Mouse (Mus musculus): ENCODE results near the gene Eipr1. TPM values are rescaled to one million over a fixed set of nuclear protein-coding genes. Genes with fewer than 3 reads are reported as not detected.

The Eipr1 gene
- polyA plus RNA-seq, 1 experiment: 25.7 TPM

DNA sequence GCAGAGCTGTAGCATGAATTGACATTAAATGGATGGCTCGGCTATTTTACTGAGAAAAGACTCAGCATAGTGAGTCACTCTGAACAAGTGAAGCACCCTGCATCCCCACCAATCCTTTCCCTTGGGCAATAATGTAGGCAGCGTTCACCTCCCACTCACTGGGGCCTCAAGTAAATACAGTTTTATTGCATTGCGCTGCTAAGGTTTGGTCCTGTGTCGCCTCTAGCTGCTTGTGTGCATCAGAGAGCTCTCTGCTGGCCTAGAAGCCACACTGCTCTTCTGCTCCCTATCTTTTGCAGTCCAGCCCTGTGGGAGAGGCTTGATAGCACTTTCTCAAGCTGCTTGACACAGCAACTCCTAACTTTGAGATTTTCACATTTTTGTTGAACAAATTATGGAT is 86.7 kb downstream of the Eipr1 start:
- H3K27me3 ChIP-seq (ENCODE audit: control insufficient read depth, insufficient read depth, low read length): no peaks in the 10 kb centered on the region
- H3K4me3 ChIP-seq (ENCODE audit: control insufficient read depth, low read depth, low read length): no peak overlapping the region
- H3K36me3 ChIP-seq (ENCODE audit: control insufficient read depth, insufficient read depth, low read length): no peaks in the 10 kb centered on the region
- H3K4me1 ChIP-seq (ENCODE audit: control insufficient read depth, insufficient read depth, low read length): no peaks in the 10 kb centered on the region
- no peak for TF ChIP-seq POLR2A (IDR thresholded peaks at IDR 0.05; ENCODE audit: control insufficient read depth, low read depth, low read length)
- TF ChIP-seq CTCF (IDR thresholded peaks at IDR 0.05; ENCODE audit: control insufficient read depth, insufficient read depth, insufficient replicate concordance, low read depth, low read length): no peak
- no peak overlapping the region for H3K27ac ChIP-seq (ENCODE audit: control insufficient read depth, insufficient read depth, low read depth, low read length)

GRCm38 (mm10) chr12:28838971-28839370 is 87.4 kb downstream of the Eipr1 start:
- no peaks in the 10 kb centered on the region for H3K36me3 ChIP-seq (ENCODE audit: control insufficient read depth, insufficient read depth, low read length)
- no peaks in the 10 kb centered on the region for H3K4me1 ChIP-seq (ENCODE audit: control insufficient read depth, insufficient read depth, low read length)
- no peak overlapping the region for H3K27ac ChIP-seq (ENCODE audit: control insufficient read depth, insufficient read depth, low read depth, low read length)
- H3K4me3 ChIP-seq (ENCODE audit: control insufficient read depth, low read depth, low read length): no peak overlapping the region
- no peaks in the 10 kb centered on the region for H3K27me3 ChIP-seq (ENCODE audit: control insufficient read depth, insufficient read depth, low read length)
- TF ChIP-seq POLR2A (IDR thresholded peaks at IDR 0.05; ENCODE audit: control insufficient read depth, low read depth, low read length): no peak
- no peak for TF ChIP-seq CTCF (IDR thresholded peaks at IDR 0.05; ENCODE audit: control insufficient read depth, insufficient read depth, insufficient replicate concordance, low read depth, low read length)

- H3K27me3 ChIP-seq (ENCODE audit: control insufficient read depth, insufficient read depth, low read length): no peaks in the 10 kb centered on the region
- H3K36me3 ChIP-seq (ENCODE audit: control insufficient read depth, insufficient read depth, low read length): no peaks in the 10 kb centered on the region
- no peak overlapping the region for H3K4me3 ChIP-seq (ENCODE audit: control insufficient read depth, low read depth, low read length)
- H3K27ac ChIP-seq (ENCODE audit: control insufficient read depth, insufficient read depth, low read depth, low read length): no peak overlapping the region
- TF ChIP-seq CTCF (IDR thresholded peaks at IDR 0.05; ENCODE audit: control insufficient read depth, insufficient read depth, insufficient replicate concordance, low read depth, low read length) (no peak), POLR2A (IDR thresholded peaks at IDR 0.05; ENCODE audit: control insufficient read depth, low read depth, low read length) (no peak)
- H3K4me1 ChIP-seq (ENCODE audit: control insufficient read depth, insufficient read depth, low read length): no peaks in the 10 kb centered on the region
These were observed 89.6 kb downstream of the Eipr1 start for GRCm38 (mm10) chr12:28841179-28841698.

- H3K27ac ChIP-seq (ENCODE audit: control insufficient read depth, insufficient read depth, low read depth, low read length): no peak overlapping the region
- no peak overlapping the region for H3K4me3 ChIP-seq (ENCODE audit: control insufficient read depth, low read depth, low read length)
- no peaks in the 10 kb centered on the region for H3K36me3 ChIP-seq (ENCODE audit: control insufficient read depth, insufficient read depth, low read length)
- H3K4me1 ChIP-seq (ENCODE audit: control insufficient read depth, insufficient read depth, low read length): no peaks in the 10 kb centered on the region
- no peaks in the 10 kb centered on the region for H3K27me3 ChIP-seq (ENCODE audit: control insufficient read depth, insufficient read depth, low read length)
- TF ChIP-seq CTCF (IDR thresholded peaks at IDR 0.05; ENCODE audit: control insufficient read depth, insufficient read depth, insufficient replicate concordance, low read depth, low read length) (no peak), POLR2A (IDR thresholded peaks at IDR 0.05; ENCODE audit: control insufficient read depth, low read depth, low read length) (no peak)
These were observed 94.2 kb downstream of the Eipr1 start for GRCm38 (mm10) chr12:28845811-28846210.

- TF ChIP-seq POLR2A (IDR thresholded peaks at IDR 0.05; ENCODE audit: control insufficient read depth, low read depth, low read length) (no peak), CTCF (IDR thresholded peaks at IDR 0.05; ENCODE audit: control insufficient read depth, insufficient read depth, insufficient replicate concordance, low read depth, low read length) (no peak)
- Histone ChIP-seq H3K36me3 (ENCODE audit: control insufficient read depth, insufficient read depth, low read length) (no peaks in the 10 kb centered on the region), H3K27me3 (ENCODE audit: control insufficient read depth, insufficient read depth, low read length) (no peaks in the 10 kb centered on the region), H3K4me3 (ENCODE audit: control insufficient read depth, low read depth, low read length) (no peak overlapping the region), H3K4me1 (ENCODE audit: control insufficient read depth, insufficient read depth, low read length) (no peaks in the 10 kb centered on the region), H3K27ac (ENCODE audit: control insufficient read depth, insufficient read depth, low read depth, low read length) (no peak overlapping the region)
These were observed 95.8 kb downstream of the Eipr1 start for GRCm38 (mm10) chr12:28847401-28847800.

GRCm38 (mm10) chr12:28848726-28849612 is 97.4 kb downstream of the Eipr1 start:
- Histone ChIP-seq H3K27ac (ENCODE audit: control insufficient read depth, insufficient read depth, low read depth, low read length) (no peak overlapping the region), H3K36me3 (ENCODE audit: control insufficient read depth, insufficient read depth, low read length) (no peaks in the 10 kb centered on the region), H3K27me3 (ENCODE audit: control insufficient read depth, insufficient read depth, low read length) (no peaks in the 10 kb centered on the region), H3K4me1 (ENCODE audit: control insufficient read depth, insufficient read depth, low read length) (no peaks in the 10 kb centered on the region), H3K4me3 (ENCODE audit: control insufficient read depth, low read depth, low read length) (no peak overlapping the region)
- TF ChIP-seq CTCF (IDR thresholded peaks at IDR 0.05; ENCODE audit: control insufficient read depth, insufficient read depth, insufficient replicate concordance, low read depth, low read length) (no peak), POLR2A (IDR thresholded peaks at IDR 0.05; ENCODE audit: control insufficient read depth, low read depth, low read length) (no peak)

GRCm38 (mm10) chr12:28859495-28860263 is 108.1 kb downstream of the Eipr1 start:
- TF ChIP-seq CTCF (IDR thresholded peaks at IDR 0.05; ENCODE audit: control insufficient read depth, insufficient read depth, insufficient replicate concordance, low read depth, low read length) (no peak), POLR2A (IDR thresholded peaks at IDR 0.05; ENCODE audit: control insufficient read depth, low read depth, low read length) (no peak)
- no peak overlapping the region for H3K27ac ChIP-seq (ENCODE audit: control insufficient read depth, insufficient read depth, low read depth, low read length)

More at GRCm38 (mm10) chr12:28859495-28860263, 108.1 kb downstream of the Eipr1 start:
- no peaks in the 10 kb centered on the region for H3K36me3 ChIP-seq (ENCODE audit: control insufficient read depth, insufficient read depth, low read length)
- H3K27me3 ChIP-seq (ENCODE audit: control insufficient read depth, insufficient read depth, low read length): no peaks in the 10 kb centered on the region
- H3K4me3 ChIP-seq (ENCODE audit: control insufficient read depth, low read depth, low read length): no peak overlapping the region
- H3K4me1 ChIP-seq (ENCODE audit: control insufficient read depth, insufficient read depth, low read length): no peaks in the 10 kb centered on the region

All from testis, adult 2 months (tissue).